Mouse (Mus musculus): ENCODE measurements around the gene Tbxas1.

Gene Tbxas1

DNA sequence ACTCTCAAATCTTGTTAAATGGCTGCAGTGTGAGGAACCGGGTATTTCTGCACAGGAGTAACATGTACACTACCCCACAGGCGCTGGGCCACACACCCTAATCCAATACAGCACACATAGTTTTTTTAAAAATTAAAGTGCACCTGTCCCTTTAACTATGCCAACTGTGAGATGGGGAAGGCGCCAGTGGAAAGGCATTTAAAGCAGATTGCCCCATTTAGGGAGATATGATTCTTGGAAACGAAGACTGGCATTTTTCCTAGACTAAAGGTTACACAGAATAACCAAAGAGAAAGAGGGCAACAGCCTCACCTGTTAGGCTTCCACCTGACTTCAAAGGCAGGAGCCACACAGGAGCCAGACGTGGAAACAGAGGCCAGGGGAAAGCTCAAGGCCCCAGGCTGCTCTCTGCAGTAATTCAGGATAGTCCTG lies 21.6 kb upstream of the Tbxas1 start:
- in situ Hi-C loops (cut with MseI, MboI) = no loop called here

- in situ Hi-C loops (cut with MseI, MboI) = no loop called here
Observed at GRCm38 (mm10) chr6:38859819-38860218, 15.4 kb upstream of the Tbxas1 start.

DNA sequence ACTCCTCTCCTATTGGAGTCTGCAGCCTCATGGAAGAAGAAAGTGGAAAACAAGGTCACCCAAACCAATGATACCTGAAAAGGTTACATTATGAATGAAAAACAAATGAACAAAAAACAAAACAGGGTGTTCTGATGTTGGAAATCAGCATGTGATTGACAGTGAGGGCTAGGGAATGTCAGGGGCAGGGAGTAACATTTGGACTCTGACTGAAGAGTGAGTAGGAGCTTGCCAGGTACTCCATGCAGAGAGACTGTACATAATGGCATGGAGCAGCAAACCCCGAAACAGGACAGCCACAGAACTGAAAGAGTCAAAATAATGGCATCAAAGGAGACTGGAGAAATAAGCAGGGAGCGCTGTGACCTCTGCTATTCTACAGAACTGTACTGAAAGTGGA lies 14.9 kb upstream of the Tbxas1 start:
- in situ Hi-C loops (cut with MseI, MboI) = no loop called here

GRCm38 (mm10) chr6:38863595-38863994 lies 11.6 kb upstream of the Tbxas1 start:
- in situ Hi-C loops (cut with MseI, MboI) = no loop called here

GRCm38 (mm10) chr6:38865805-38866204 lies 9.4 kb upstream of the Tbxas1 start:
- in situ Hi-C loops (cut with MseI, MboI) = no loop called here

DNA sequence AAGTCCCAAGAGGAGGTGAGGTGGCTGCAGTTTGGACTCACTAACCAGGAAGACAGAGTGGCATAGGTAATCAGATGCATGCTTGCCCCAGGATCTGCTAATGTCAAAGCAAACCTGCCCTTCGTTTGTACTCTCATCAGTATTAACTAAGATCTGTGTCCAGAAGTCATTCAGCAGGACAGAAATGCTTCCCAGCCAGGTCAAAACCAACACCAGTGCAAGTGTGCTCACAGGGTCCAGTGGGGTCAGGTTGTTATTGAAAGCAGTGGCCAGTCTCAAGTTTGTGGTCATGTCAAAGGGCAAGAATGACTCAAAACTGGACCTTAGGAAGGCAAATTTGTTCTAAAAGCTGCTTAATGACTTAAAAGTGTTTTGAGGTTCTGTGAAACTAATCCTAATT lies 8.8 kb upstream of the Tbxas1 start:
- in situ Hi-C loops (cut with MseI, MboI) = no loop called here

- in situ Hi-C loops (cut with MseI, MboI) = no loop called here
Observed at GRCm38 (mm10) chr6:38866761-38867160, 8.4 kb upstream of the Tbxas1 start.

DNA sequence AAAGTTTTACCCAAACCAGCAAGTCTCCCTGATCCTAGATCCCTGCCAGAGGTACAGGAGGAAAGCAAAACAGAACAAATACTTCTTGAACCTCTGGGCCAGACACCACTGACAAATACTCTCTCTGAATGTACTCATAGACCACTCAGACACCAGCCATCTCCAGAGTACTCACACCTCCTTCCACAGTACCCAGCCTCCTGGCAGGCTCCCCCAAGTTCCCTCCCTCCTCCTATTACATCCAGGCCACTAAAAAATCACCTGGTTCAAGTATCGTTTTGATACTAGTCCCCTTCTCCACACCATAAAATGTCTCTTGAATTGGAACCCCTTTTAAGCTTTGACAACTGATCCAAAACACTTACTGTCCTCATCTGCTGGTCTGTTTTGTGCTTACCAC lies 7.9 kb upstream of the Tbxas1 start:
- in situ Hi-C loops (cut with MseI, MboI) = no loop called here

DNA sequence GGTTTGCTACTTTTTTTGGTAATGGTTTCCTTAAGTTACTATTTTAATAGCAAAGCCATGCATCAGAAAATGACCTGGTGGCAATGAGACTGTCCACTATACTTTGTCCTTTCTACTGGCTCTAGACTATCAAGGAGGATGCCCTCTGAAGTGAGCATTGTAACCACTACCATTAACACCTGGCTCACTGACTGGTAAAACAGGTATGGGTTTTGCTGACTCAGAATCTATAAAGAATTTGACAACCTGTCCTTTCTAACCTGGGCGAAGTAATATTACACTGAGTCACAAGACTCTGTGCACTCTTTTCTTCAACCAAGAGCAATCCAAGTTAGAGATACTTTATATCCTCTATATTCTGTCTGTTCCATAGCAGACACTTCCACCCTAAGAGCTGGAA lies 6.2 kb upstream of the Tbxas1 start:
- in situ Hi-C loops (cut with MseI, MboI) = no loop called here

GRCm38 (mm10) chr6:38870070-38870469 lies 5.1 kb upstream of the Tbxas1 start:
- in situ Hi-C loops (cut with MseI, MboI) = no loop called here

- in situ Hi-C loops (cut with MseI, MboI) = no loop called here
Observed at GRCm38 (mm10) chr6:38871051-38871450, 4.2 kb upstream of the Tbxas1 start.

DNA sequence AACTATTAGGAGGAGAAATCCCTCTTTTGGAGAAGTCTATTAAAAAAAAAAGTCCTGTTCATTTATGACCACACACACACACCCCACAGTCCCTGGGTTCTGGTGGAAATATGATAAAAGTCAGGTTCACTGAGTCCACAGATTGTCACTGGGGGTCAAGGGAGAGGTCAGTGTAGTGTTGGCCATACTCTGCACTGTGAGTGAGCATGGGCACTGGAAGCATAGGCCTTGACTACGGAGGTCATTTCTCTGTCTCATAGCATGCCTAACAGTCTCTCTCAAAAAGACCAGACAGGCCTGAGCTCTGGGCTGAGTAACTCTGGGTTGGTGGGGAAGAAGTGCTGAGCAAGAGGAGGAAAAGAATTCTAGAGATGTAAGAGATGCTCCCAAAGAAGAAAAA lies 1.9 kb upstream of the Tbxas1 start:
- in situ Hi-C loops (cut with MseI, MboI) = no loop called here

DNA sequence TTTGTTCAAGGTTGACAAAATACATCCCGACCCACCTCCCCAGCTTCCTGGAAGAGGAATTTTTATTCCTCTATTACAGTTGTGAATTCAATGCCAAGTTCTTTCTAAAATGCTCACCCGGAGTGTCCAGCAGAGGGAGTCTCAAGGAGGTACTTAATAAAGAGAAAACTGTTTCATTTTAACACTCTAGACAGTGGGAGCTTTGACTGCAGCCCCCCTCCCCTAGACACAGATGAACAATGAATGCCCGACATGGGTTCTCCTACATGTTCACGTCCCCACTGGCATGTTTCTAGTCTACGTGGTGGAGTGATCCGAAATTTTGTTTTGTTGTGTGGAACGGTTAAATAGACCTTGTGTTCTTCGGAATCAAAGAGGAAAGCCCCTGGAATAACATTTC lies 1.2 kb upstream of the Tbxas1 start:
- in situ Hi-C loops (cut with MseI, MboI) = no loop called here

DNA sequence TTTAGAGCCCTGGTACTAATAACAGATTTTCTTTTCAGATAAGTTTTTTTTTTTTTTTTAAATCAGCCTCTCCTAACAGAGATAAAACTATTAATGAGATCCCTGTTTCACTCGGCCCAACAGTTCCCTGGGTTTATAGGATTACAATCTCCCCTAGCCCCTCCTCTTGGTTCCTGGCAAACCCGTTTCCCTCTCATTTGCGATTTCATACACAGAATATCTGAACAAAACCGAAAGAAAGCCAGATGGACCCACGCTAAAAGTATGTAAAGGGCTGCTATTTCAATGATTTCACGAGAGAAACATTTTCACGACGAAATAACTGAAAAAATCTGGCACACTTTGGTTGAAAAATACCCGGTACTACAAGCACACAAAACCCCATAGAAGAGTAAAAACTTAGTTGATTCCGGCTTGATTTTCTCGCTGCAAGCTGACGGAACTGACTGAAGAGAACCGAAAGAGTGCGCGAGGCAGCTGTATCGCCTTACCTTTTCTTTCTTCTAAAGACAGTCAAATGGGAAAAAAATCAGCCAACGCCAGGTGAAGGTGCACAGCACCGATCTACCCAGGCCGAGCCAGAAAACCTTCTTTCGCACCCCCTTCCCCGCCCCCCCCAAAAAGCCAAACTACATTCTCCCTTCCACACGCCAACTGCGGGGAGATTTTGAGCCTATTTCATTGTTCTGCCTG lies 493 bp upstream of the Tbxas1 start:
- in situ Hi-C loops (cut with MseI, MboI) = no loop called here

- in situ Hi-C loops (cut with MseI, MboI) = no loop called here
Observed at GRCm38 (mm10) chr6:38876071-38876911, 1.1 kb downstream of the Tbxas1 start, which contains the start of gene Hipk2. Hipk2 (minus strand) TSS chr6:38876165.

DNA sequence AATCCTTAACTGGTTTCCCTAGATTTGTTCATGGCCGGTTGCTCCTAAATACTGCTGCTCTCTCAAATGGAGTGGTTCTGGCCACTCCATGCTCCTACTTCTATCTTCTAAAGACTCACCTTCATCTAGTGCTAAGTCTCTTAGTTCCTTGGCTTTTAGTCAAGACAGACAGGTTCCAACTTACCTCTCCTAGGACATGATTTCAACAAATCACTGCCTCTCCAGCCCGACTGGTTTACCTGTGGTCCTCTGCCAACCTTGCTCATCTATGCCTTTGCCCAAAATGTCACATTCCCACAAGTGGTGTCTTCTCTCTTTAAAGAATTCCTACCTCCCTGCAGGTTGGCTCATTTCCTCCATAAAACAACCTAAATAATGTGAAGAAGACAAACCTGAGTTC lies 2.5 kb downstream of the Tbxas1 start:
- in situ Hi-C loops (cut with MseI, MboI) = no loop called here

DNA sequence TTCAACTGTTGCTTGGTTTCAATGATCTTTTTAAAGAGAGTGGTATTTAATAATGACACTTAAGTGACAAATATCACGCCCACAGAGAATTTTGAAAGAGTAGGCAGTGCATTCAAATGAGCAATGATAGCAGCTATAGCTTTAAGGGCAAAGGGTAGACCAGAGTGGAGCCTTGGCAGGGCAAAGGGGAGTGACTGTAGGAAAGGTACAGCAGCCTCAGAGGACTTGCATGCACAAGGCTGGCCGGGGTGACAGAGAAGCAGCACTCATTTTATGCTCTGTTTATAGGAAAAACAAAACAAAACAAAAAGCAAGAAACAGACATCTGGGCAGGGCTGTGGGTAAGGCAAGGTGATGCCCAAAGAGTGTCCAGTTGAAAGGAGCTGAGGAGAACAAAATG lies 6.3 kb downstream of the Tbxas1 start:
- in situ Hi-C loops (cut with MseI, MboI) = no loop called here

GRCm38 (mm10) chr6:38881975-38882374 lies 6.8 kb downstream of the Tbxas1 start:
- in situ Hi-C loops (cut with MseI, MboI) = no loop called here

DNA sequence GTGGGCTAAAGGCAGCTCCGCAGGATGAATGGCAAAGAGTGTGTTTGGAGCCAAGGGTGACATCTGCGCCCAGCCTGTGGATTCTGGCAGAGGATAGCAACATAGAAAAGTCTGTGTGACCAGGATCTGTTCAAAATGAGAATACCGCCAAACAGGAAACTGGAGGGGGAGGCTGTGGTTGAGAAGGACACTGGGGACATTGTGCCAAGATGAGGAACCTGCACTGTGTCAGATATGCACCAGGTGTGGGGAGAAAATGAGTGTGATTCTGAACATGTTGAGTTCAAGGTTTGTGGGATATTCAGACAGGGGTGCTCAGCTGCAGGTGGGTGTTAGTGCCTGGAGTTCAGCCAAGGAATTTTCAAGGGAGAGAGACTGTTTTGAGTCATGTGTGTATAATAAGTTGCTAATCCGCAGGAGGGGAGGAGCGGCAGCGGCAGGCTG lies 7.5 kb downstream of the Tbxas1 start:
- in situ Hi-C loops (cut with MseI, MboI) = no loop called here

DNA sequence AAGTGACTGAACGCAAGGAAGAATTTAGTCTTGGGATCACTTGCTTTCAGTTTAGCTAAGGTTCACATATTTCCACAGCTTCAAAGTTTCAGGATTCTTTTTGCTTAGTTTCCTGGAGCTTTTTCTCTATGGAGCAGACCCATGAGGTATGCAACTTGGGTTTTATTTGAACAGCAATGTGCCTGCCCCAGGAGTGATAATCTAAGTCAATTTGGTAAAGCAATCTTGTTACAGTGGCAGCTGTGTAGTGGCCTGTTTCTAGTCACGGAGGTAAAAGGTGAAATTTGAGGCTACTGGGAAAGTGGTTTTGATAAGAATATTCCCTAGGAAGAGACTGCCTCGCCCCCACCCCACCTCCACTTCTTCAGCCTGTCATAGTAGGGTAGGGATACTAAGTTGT lies 9.3 kb downstream of the Tbxas1 start:
- in situ Hi-C loops (cut with MseI, MboI) = no loop called here

GRCm38 (mm10) chr6:38885132-38885531 lies 9.9 kb downstream of the Tbxas1 start:
- in situ Hi-C loops (cut with MseI, MboI) = no loop called here

DNA sequence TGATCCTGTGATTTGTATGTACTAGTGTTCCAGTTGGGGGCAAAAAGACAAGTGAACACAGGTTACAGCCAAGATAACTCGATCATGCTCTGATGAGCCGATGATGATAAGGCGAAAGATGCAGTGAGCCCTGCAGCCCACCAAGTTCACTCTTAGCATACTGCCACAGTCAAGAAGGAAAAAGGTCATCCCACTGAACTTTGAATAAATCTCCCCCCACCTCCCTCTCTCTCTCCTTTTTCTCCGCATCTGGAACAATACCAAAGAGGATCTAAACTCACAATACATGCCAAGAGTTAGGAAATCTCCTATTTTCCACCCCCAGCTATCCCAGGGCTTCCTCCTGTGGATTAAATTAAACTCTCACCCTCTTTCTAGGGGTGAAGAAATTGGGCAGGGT lies 12.2 kb downstream of the Tbxas1 start:
- in situ Hi-C loops (cut with MseI, MboI) = no loop called here

GRCm38 (mm10) chr6:38889156-38889555 lies 14.0 kb downstream of the Tbxas1 start:
- in situ Hi-C loops (cut with MseI, MboI) = no loop called here

Measured in mouse trophoblast stem cell (cell line).